Mouse (Mus musculus) liver, embryonic 14.5 days (tissue): Measurements from ENCODE around the gene Tjp2. TPM values are rescaled to one million over a fixed set of nuclear protein-coding genes. Genes with fewer than 3 reads are reported as not detected.

Source experiments
- ATAC-seq: fragments of 200-750 bp; cut with Nextera tagmentation; 2 replicates; pipeline ENCODE4 v1.8.0; 2017; ENCODE audit warnings: moderate number of reproducible peaks, mild to moderate bottlenecking, moderate library complexity; ENCODE audit not compliant: insufficient read depth
- DNase-seq, 3 experiments: peaks; one replicate each; pipeline ENCODE4 v3.0.0-alpha.2; 2012 to 2013; ENCODE audit warnings: low read depth in 3 of 3, low spot score in 3 of 3
- H3K27ac ChIP-seq: fragments of 300-500 bp; sonication (generic); 2 replicates; pipeline ENCODE4 v1.5.1; 2014; ENCODE audit warnings: moderate library complexity, mild to moderate bottlenecking, control low read depth, inconsistent platforms
- H3K27me3 ChIP-seq: fragments of 300-500 bp; sonication (generic); 2 replicates; pipeline ENCODE4 v1.6.1; 2014; ENCODE audit warnings: mild to moderate bottlenecking, low read length, moderate library complexity; ENCODE audit not compliant: control insufficient read depth, insufficient read depth
- H3K36me3 ChIP-seq: fragments of 300-500 bp; sonication (generic); replicated peaks from 2 replicates; pipeline ENCODE4 v1.6.1; 2014; ENCODE audit warnings: low read depth; ENCODE audit not compliant: control insufficient read depth, insufficient read depth
- H3K4me1 ChIP-seq, 2 experiments: fragments of 200-500 bp in 1 of 2; fragments of 300-500 bp in 1 of 2; sonication (generic) in 1 of 2; replicated peaks; 2 replicates each; pipeline ENCODE4 v1.6.1; 2012 to 2014; ENCODE audit warnings: antibody characterized with exemption in 1 of 2, inconsistent platforms in 1 of 2, low read length in 1 of 2; ENCODE audit not compliant: control insufficient read depth in 2 of 2, insufficient read depth in 2 of 2
- H3K4me2 ChIP-seq: fragments of 300-500 bp; sonication (generic); 2 replicates; pipeline ENCODE4 v1.6.1; 2014; ENCODE audit warnings: low read depth, mild to moderate bottlenecking, control low read depth, moderate library complexity
- H3K4me3 ChIP-seq, 2 experiments: fragments of 200-500 bp in 1 of 2; fragments of 300-500 bp in 1 of 2; sonication (generic) in 1 of 2; 2 replicates each; pipeline ENCODE4 v1.5.1; 2012 to 2014; ENCODE audit warnings: low read depth in 2 of 2, low read length in 2 of 2, mild to moderate bottlenecking in 2 of 2, control low read depth in 1 of 2, inconsistent platforms in 1 of 2, moderate library complexity in 1 of 2; ENCODE audit not compliant: insufficient read depth in 1 of 2
- H3K9ac ChIP-seq: fragments of 300-500 bp; sonication (generic); replicated peaks from 2 replicates; pipeline ENCODE4 v1.6.1; 2014; ENCODE audit warnings: mild to moderate bottlenecking, control low read depth, moderate library complexity
- H3K9me3 ChIP-seq: fragments of 300-500 bp; sonication (generic); 2 replicates; pipeline ENCODE4 v1.6.1; 2016; ENCODE audit warnings: low read length, mixed read lengths; ENCODE audit not compliant: control insufficient read depth
- CTCF ChIP-seq: IDR thresholded peaks from 2 replicates; pipeline ENCODE4 v1.5.1; 2016; ENCODE audit warnings: antibody characterized with exemption, low read depth, control low read depth
- EP300 ChIP-seq: IDR thresholded peaks from 2 replicates; pipeline ENCODE4 v1.6.1; 2016; ENCODE audit warnings: antibody characterized with exemption, low read depth
- WGBS: fragments of 180-500 bp; shearing (Covaris S2); extraction: QIAGEN DNeasy Blood & Tissue Kit; methylation state at CpG from one replicate; pipeline ENCODE4 v1.1.7; 2014; ENCODE audit not compliant: insufficient replicate concordance; 5-methylcytosine and 5-hydroxymethylcytosine counted together
- polyA plus RNA-seq, 2 experiments: library from polyadenylated mRNA; depleted of rRNA in 1 of 2; stranded (reverse) in 1 of 2; unstranded in 1 of 2; fragments of >200 nt; fragmentation: Nextera tagmentation in 1 of 2; extraction: Ambion mirVana in 1 of 2; gene quantifications; 2 replicates each; pipeline versions ENCODE4 v1.2.1 to v1.2.3; 2012 to 2014

Tjp2 gene
- polyA plus RNA-seq, 2 experiments = 2.9 to 3.2 TPM

- Histone ChIP-seq H3K36me3 (no peaks in the 10 kb centered on the region), H3K4me3 (no peak overlapping the region), H3K27ac (no peak overlapping the region), H3K4me2 (no peak overlapping the region), H3K9me3 (no peaks in the 10 kb centered on the region), H3K9ac (no peak overlapping the region), H3K27me3 (no peaks in the 10 kb centered on the region), H3K4me1 (no peaks in the 10 kb centered on the region)
- DNase-seq = no peak
- 84% methylated on average over 6 of the region's 6 CpGs for WGBS
- TF ChIP-seq EP300 (no peak), CTCF (no peak)
- no peak for ATAC-seq
Observed at GRCm38 (mm10) chr19:24123087-24123486, 101.7 kb downstream of the Tjp2 start.

GRCm38 (mm10) chr19:24122647-24123046, 102.2 kb downstream of the Tjp2 start:
- H3K4me2 ChIP-seq = no peak overlapping the region
- H3K4me1 ChIP-seq = no peaks in the 10 kb centered on the region
- H3K27me3 ChIP-seq = no peaks in the 10 kb centered on the region
- no peak for TF ChIP-seq EP300
- H3K9ac ChIP-seq = no peak overlapping the region
- H3K9me3 ChIP-seq = no peaks in the 10 kb centered on the region
- H3K27ac ChIP-seq = no peak overlapping the region
- WGBS = 35% methylated on average over 9 of the region's 9 CpGs
- no peak for DNase-seq
- ATAC-seq = no peak
- H3K4me3 ChIP-seq = no peak overlapping the region
- no peaks in the 10 kb centered on the region for H3K36me3 ChIP-seq

- no peak overlapping the region for H3K27ac ChIP-seq
- H3K4me1 ChIP-seq = no peaks in the 10 kb centered on the region
- 74% methylated on average over 4 of the region's 4 CpGs for WGBS
- ATAC-seq (no peak), DNase-seq (no peak)
- H3K4me3 ChIP-seq = no peak overlapping the region
- H3K36me3 ChIP-seq = no peaks in the 10 kb centered on the region
- H3K9me3 ChIP-seq = no peaks in the 10 kb centered on the region
- no peak for TF ChIP-seq EP300
- TF ChIP-seq CTCF = no peak
- no peak overlapping the region for H3K9ac ChIP-seq
- H3K4me2 ChIP-seq = no peak overlapping the region
- H3K27me3 ChIP-seq = no peaks in the 10 kb centered on the region
Observed at GRCm38 (mm10) chr19:24120811-24121210, 104.0 kb downstream of the Tjp2 start.

DNA sequence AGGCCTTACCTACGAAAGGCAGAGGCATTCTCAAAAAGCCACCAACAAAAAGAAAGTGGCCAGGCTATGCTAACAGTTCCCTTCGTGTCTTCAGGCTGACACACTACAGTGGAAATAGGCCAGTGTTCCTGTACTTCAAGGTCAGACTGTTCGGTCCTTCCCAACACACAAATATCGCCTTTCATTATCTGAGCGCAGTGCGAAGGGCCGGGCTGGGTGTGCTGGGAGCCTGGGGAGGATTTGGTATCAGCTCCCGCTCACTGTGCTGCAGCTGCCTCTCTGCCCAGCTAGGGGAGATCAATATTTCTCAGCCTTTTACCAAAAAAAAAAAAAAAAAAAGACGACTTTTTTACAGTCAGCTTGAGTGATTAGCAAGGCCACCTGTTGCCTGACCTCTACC, 106.1 kb downstream of the Tjp2 start:
- ATAC-seq (no peak), DNase-seq (no peak)
- Histone ChIP-seq H3K4me1 (no peaks in the 10 kb centered on the region), H3K27ac (no peak overlapping the region), H3K9ac (no peak overlapping the region), H3K4me3 (no peak overlapping the region), H3K36me3 (no peaks in the 10 kb centered on the region), H3K9me3 (no peaks in the 10 kb centered on the region), H3K27me3 (no peaks in the 10 kb centered on the region), H3K4me2 (no peak overlapping the region)
- 75% methylated on average over 9 of the region's 9 CpGs for WGBS
- no peak for TF ChIP-seq EP300
- TF ChIP-seq CTCF = no peak

GRCm38 (mm10) chr19:24111581-24111980, 113.2 kb downstream of the Tjp2 start:
- Histone ChIP-seq H3K4me1 (no peaks in the 10 kb centered on the region), H3K9ac (no peak overlapping the region), H3K4me2 (no peak overlapping the region), H3K4me3 (no peak overlapping the region), H3K36me3 (no peaks in the 10 kb centered on the region; the same call in 1 of the 2 replicates), H3K9me3 (no peaks in the 10 kb centered on the region), H3K27ac (no peak overlapping the region), H3K27me3 (no peaks in the 10 kb centered on the region)
- WGBS = 82% methylated on average over 7 of the region's 7 CpGs
- no peak for DNase-seq
- ATAC-seq = no peak
- TF ChIP-seq CTCF = no peak
- no peak for TF ChIP-seq EP300
